Mouse (Mus musculus): ENCODE data around the gene Vkorc1l1. TPM values are rescaled to one million over a fixed set of nuclear protein-coding genes. Genes with fewer than 3 reads are reported as not detected.

Gene Vkorc1l1
- polyA plus RNA-seq, 1 experiment = 64.3 TPM

- DNase-seq (ENCODE audit: low read depth) = no peak
These were observed 59.7 kb downstream of the Vkorc1l1 start for GRCm38 (mm10) chr5:130001356-130001987.

- no peak for DNase-seq (ENCODE audit: low read depth)
These were observed 60.8 kb downstream of the Vkorc1l1 start, which contains the start of gene Gusb for GRCm38 (mm10) chr5:130002301-130003146. Gene Gusb (minus strand): TSS chr5:130003049.

GRCm38 (mm10) chr5:130003229-130003628 lies 61.5 kb downstream of the Vkorc1l1 start:
- DNase-seq (ENCODE audit: low read depth) = no peak

- DNase-seq (ENCODE audit: low read depth) = no peak
These were observed 65.6 kb downstream of the Vkorc1l1 start for GRCm38 (mm10) chr5:130007344-130007743.

GRCm38 (mm10) chr5:130008034-130008590 lies 66.3 kb downstream of the Vkorc1l1 start:
- DNase-seq (ENCODE audit: low read depth) = no peak

GRCm38 (mm10) chr5:130009784-130010183 lies 68.0 kb downstream of the Vkorc1l1 start:
- DNase-seq (ENCODE audit: low read depth) = no peak

GRCm38 (mm10) chr5:130010961-130011360 lies 69.2 kb downstream of the Vkorc1l1 start:
- DNase-seq (ENCODE audit: low read depth) = no peak

GRCm38 (mm10) chr5:130015104-130015503 lies 73.3 kb downstream of the Vkorc1l1 start:
- no peak for DNase-seq (ENCODE audit: low read depth)

- no peak for DNase-seq (ENCODE audit: low read depth)
These were observed 77.7 kb downstream of the Vkorc1l1 start for GRCm38 (mm10) chr5:130019461-130019860.

- no peak for DNase-seq (ENCODE audit: low read depth)
These were observed 79.7 kb downstream of the Vkorc1l1 start for GRCm38 (mm10) chr5:130021361-130021966.

GRCm38 (mm10) chr5:130022366-130022765 lies 80.6 kb downstream of the Vkorc1l1 start:
- no peak for DNase-seq (ENCODE audit: low read depth)

- no peak for DNase-seq (ENCODE audit: low read depth)
These were observed 81.4 kb downstream of the Vkorc1l1 start for GRCm38 (mm10) chr5:130023067-130023766.

GRCm38 (mm10) chr5:130023767-130024539 lies 82.2 kb downstream of the Vkorc1l1 start:
- peak; percentile 59 for DNase-seq (ENCODE audit: low read depth)

- no peak for DNase-seq (ENCODE audit: low read depth)
These were observed 85.4 kb downstream of the Vkorc1l1 start for GRCm38 (mm10) chr5:130027134-130027533.

GRCm38 (mm10) chr5:130027696-130028095 lies 85.9 kb downstream of the Vkorc1l1 start:
- DNase-seq (ENCODE audit: low read depth) = no peak

GRCm38 (mm10) chr5:130029142-130029897 lies 87.5 kb downstream of the Vkorc1l1 start, which contains the start of the genes Asl and Crcp:
Gene Asl (minus strand): TSS chr5:130029247.
Gene Crcp (plus strand): TSS chr5:130029290.
- DNase-seq (ENCODE audit: low read depth) = no peak

- no peak for DNase-seq (ENCODE audit: low read depth)
These were observed 89.9 kb downstream of the Vkorc1l1 start for GRCm38 (mm10) chr5:130031410-130032390.

- no peak for DNase-seq (ENCODE audit: low read depth)
These were observed 92.1 kb downstream of the Vkorc1l1 start for GRCm38 (mm10) chr5:130033869-130034268.
